Mouse (Mus musculus) hindbrain, embryonic 14.5 days (tissue): ENCODE measurements around the gene Slc36a4. TPM values are rescaled to one million over a fixed set of nuclear protein-coding genes. Genes with fewer than 3 reads are reported as not detected.

Experiments
- ATAC-seq: fragments of 200-750 bp; cut with Nextera tagmentation; 2 replicates; pipeline ENCODE4 v1.8.0; 2017; ENCODE audit warnings: moderate number of reproducible peaks, mild to moderate bottlenecking, moderate TSS enrichment, moderate library complexity; ENCODE audit not compliant: low FRiP score
- DNase-seq: peaks from one replicate; pipeline ENCODE4 v3.0.0-alpha.2; 2015; ENCODE audit warnings: low spot score
- H3K27ac ChIP-seq: fragments of 300-500 bp; sonication (generic); 2 replicates; pipeline ENCODE4 v1.5.1; 2014; ENCODE audit warnings: mild to moderate bottlenecking, moderate library complexity
- H3K27me3 ChIP-seq: fragments of 300-500 bp; sonication (generic); 2 replicates; pipeline ENCODE4 v1.6.1; 2014; ENCODE audit warnings: mild to moderate bottlenecking, low read length, mixed read lengths; ENCODE audit not compliant: control insufficient read depth, insufficient read depth
- H3K36me3 ChIP-seq: fragments of 300-500 bp; sonication (generic); replicated peaks from 2 replicates; pipeline ENCODE4 v1.6.1; 2014; ENCODE audit not compliant: control insufficient read depth, insufficient read depth
- H3K4me1 ChIP-seq: fragments of 300-500 bp; sonication (generic); replicated peaks from 2 replicates; pipeline ENCODE4 v1.6.1; 2014; ENCODE audit warnings: antibody characterized with exemption, low read length, mixed read lengths; ENCODE audit not compliant: control insufficient read depth, insufficient read depth
- H3K4me2 ChIP-seq: fragments of 300-500 bp; sonication (generic); replicated peaks from 2 replicates; pipeline ENCODE4 v1.6.1; 2014; ENCODE audit warnings: mild to moderate bottlenecking, moderate library complexity
- H3K4me3 ChIP-seq: fragments of 300-500 bp; sonication (generic); replicated peaks from 2 replicates; pipeline ENCODE4 v1.5.1; 2014; ENCODE audit warnings: mild to moderate bottlenecking, low read length
- H3K9ac ChIP-seq: fragments of 300-500 bp; sonication (generic); 2 replicates; pipeline ENCODE4 v1.6.1; 2014
- H3K9me3 ChIP-seq: fragments of 300-500 bp; sonication (generic); 2 replicates; pipeline ENCODE4 v1.6.1; 2016; ENCODE audit warnings: low read length; ENCODE audit not compliant: control insufficient read depth
- WGBS: fragments of 180-500 bp; shearing (Covaris S2); extraction: QIAGEN DNeasy Blood & Tissue Kit; methylation state at CpG from one replicate; pipeline ENCODE4 v1.1.7; 2014; 5-methylcytosine and 5-hydroxymethylcytosine counted together
- polyA plus RNA-seq: library from polyadenylated mRNA; unstranded; fragments of >200 nt; fragmentation: Nextera tagmentation; extraction: Ambion mirVana; gene quantifications from 2 replicates; pipeline ENCODE4 v1.2.1, GENCODE M21; 2014

Slc36a4 gene
- polyA plus RNA-seq, 1 experiment from 2014 or later = 41.1 TPM

GRCm38 (mm10) chr9:15694989-15695388 is 14.5 kb upstream of the Slc36a4 start:
- Histone ChIP-seq H3K27me3 (no peaks in the 10 kb centered on the region), H3K27ac (no peak overlapping the region), H3K9me3 (no peaks in the 10 kb centered on the region), H3K4me3 (no peak overlapping the region), H3K36me3 (no peaks in the 10 kb centered on the region), H3K4me2 (no peak overlapping the region), H3K4me1 (no peaks in the 10 kb centered on the region), H3K9ac (no peak overlapping the region)
- DNase-seq (no peak), ATAC-seq (no peak)
- 57% methylated on average over 5 of the region's 5 CpGs for WGBS

GRCm38 (mm10) chr9:15705706-15706105 is 3.8 kb upstream of the Slc36a4 start:
- Histone ChIP-seq H3K9me3 (no peaks in the 10 kb centered on the region), H3K27ac (no peak overlapping the region), H3K27me3 (no peaks in the 10 kb centered on the region), H3K36me3 (no peaks in the 10 kb centered on the region), H3K9ac (no peak overlapping the region), H3K4me3 (no peak overlapping the region), H3K4me2 (no peak overlapping the region), H3K4me1 (peaks cover 9% of the 10 kb centered on the region; the same call in 1 of the 2 replicates)
- 83% methylated on average over 10 of the region's 10 CpGs for WGBS
- DNase-seq (no peak), ATAC-seq (no peak)

GRCm38 (mm10) chr9:15708979-15709598 is 449 bp upstream of the Slc36a4 start:
- H3K4me2 ChIP-seq = peak overlapping the region; percentile 79
- WGBS = 12% methylated on average over 14 of the region's 14 CpGs
- H3K9ac ChIP-seq = peak overlapping the region; percentile 87
- no peaks in the 10 kb centered on the region for H3K9me3 ChIP-seq
- peaks cover 26% of the 10 kb centered on the region for H3K4me1 ChIP-seq
- ATAC-seq (peak; percentile 71), DNase-seq (peak; percentile 33)
- peak overlapping the region; percentile 93 for H3K27ac ChIP-seq
- peak overlapping the region; percentile 79 for H3K4me3 ChIP-seq
- no peaks in the 10 kb centered on the region for H3K36me3 ChIP-seq
- H3K27me3 ChIP-seq = no peaks in the 10 kb centered on the region

DNA sequence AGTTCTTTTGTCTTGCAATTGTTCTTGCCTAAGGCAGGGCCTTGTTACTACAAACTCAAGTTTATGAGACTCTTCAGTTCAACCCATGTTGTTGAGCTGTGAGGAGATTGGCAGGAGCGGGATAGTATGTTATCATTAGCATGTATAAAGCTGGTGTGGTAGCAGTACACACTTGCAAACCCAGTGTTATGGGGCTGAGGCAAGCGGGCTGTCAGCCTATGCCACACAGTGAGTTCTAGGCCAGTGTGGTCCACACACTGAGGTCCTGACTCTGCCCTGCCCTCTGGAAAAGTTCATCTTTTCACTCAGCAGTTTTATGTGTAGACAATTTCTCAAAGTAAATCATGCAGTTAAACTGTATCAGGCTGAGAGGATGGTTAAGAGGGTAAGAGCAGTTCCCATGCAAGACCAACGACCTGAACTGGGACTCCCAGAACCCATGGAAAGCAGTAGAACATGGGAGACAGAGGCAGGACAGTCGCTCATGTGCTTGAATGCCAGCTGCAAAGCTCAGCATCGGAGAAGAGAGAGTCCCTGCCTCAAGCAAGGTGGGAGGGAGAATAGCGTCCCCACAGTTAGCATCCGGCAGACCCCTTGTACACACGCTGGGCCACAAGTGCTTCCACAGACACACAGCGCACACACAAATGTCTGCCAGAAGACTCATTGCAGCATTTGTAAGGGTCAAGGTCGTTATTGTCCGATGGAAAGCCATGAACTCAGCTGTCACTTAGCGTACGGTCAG is 1.5 kb downstream of the Slc36a4 start:
- no peak for ATAC-seq
- 89% methylated on average over 13 of the region's 13 CpGs for WGBS

GRCm38 (mm10) chr9:15711676-15712075 is 2.1 kb downstream of the Slc36a4 start:
- Histone ChIP-seq H3K4me3 (no peak overlapping the region), H3K4me1 (peaks cover 26% of the 10 kb centered on the region), H3K9me3 (no peaks in the 10 kb centered on the region), H3K4me2 (peak overlapping the region; percentile 7; the same call in 1 of the 2 replicates), H3K27me3 (no peaks in the 10 kb centered on the region), H3K36me3 (no peaks in the 10 kb centered on the region), H3K27ac (no peak overlapping the region), H3K9ac (no peak overlapping the region)
- 91% methylated on average over 7 of the region's 7 CpGs for whole genome bisulfite sequencing
- ATAC-seq (no peak), DNase-seq (no peak)

More for the DNA sequence above, 1.5 kb downstream of the Slc36a4 start:
- DNase-seq = no peak
- Histone ChIP-seq H3K4me2 (peak overlapping the region; percentile 79), H3K9me3 (no peaks in the 10 kb centered on the region), H3K4me1 (peaks cover 26% of the 10 kb centered on the region), H3K4me3 (peak overlapping the region; percentile 79; the same call in 1 of the 2 replicates), H3K27me3 (no peaks in the 10 kb centered on the region), H3K36me3 (no peaks in the 10 kb centered on the region), H3K27ac (no peak overlapping the region), H3K9ac (no peak overlapping the region; the same call in 1 of the 2 replicates)

DNA sequence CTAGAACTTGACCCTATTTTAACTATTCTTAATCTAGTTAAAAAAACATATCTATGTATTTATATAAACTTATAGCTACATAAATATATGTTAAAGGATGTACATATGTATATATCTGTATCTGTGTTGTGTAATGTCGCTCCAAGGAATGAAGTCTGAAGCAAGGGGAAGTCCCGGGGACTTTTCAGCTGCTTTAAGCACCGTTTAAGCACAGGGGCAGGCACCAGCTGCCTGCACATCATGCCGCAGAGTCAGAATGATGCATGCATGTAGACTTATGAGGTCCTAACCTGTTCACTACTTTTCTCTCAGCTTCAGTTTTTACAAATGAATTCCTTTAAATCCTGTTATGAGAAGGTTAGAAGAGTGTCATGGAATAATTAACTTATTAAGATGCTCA is 5.3 kb downstream of the Slc36a4 start:
- H3K9me3 ChIP-seq = no peaks in the 10 kb centered on the region
- H3K27ac ChIP-seq = no peak overlapping the region
- H3K27me3 ChIP-seq = no peaks in the 10 kb centered on the region
- WGBS = 94% methylated on average over 4 of the region's 4 CpGs
- H3K36me3 ChIP-seq = no peaks in the 10 kb centered on the region; the same call in 1 of the 2 replicates
- H3K4me1 ChIP-seq = peaks cover 23% of the 10 kb centered on the region
- no peak overlapping the region for H3K4me2 ChIP-seq
- DNase-seq (no peak), ATAC-seq (no peak)
- H3K9ac ChIP-seq = no peak overlapping the region
- no peak overlapping the region for H3K4me3 ChIP-seq

DNA sequence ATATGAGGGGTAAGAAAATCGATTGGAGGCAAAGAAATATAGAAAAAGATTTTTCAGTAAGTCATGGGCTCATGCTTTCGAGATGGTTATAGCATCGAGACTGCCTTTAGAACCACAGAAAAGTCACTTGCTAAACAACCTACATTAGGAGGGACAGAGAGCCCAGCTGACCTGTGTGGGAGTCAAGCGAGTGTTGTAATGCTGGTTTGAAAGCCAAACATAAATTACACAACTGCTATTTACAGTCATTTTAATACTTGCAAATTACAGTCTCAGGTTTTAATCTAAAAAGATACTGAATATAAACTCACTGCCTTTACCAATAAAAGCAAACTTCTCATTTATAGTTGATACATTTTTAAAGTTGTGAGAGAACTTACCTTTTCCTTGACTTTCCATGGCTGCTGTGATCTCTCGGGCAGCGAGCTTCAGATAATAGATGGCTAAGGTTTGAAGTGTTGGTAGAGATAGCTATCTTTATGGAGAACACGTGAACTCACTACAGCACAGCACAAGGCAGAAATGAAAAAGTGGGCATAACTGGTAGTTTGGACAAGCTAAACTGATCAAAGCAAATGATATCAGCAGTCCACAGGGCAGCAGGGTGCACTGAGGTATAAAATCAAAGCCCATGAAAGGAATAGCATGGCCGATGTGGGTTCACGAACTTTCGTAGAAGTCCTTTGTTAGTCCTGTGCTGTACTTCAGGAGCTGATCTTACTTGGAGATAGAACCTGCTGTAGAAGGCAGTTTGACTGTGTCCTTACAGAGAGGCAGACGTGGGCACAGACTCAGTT is 5.9 kb downstream of the Slc36a4 start:
- no peak overlapping the region for H3K9ac ChIP-seq
- H3K4me2 ChIP-seq = no peak overlapping the region
- H3K4me3 ChIP-seq = no peak overlapping the region
- H3K9me3 ChIP-seq = no peaks in the 10 kb centered on the region
- H3K27me3 ChIP-seq = no peaks in the 10 kb centered on the region
- peaks cover 21% of the 10 kb centered on the region for H3K4me1 ChIP-seq
- no peaks in the 10 kb centered on the region; the same call in 1 of the 2 replicates for H3K36me3 ChIP-seq
- DNase-seq (no peak), ATAC-seq (no peak)
- H3K27ac ChIP-seq = no peak overlapping the region
- WGBS = 84% methylated on average over 11 of the region's 11 CpGs

GRCm38 (mm10) chr9:15717363-15717762 is 7.8 kb downstream of the Slc36a4 start:
- H3K4me2 ChIP-seq = no peak overlapping the region
- no peak for DNase-seq
- no peak overlapping the region for H3K27ac ChIP-seq
- H3K36me3 ChIP-seq = peaks cover 6% of the 10 kb centered on the region
- peaks cover 13% of the 10 kb centered on the region for H3K4me1 ChIP-seq
- no peaks in the 10 kb centered on the region for H3K9me3 ChIP-seq
- 95% methylated on average over 4 of the region's 4 CpGs for WGBS
- H3K4me3 ChIP-seq = no peak overlapping the region
- no peak overlapping the region for H3K9ac ChIP-seq
- no peak for ATAC-seq
- no peaks in the 10 kb centered on the region for H3K27me3 ChIP-seq

DNA sequence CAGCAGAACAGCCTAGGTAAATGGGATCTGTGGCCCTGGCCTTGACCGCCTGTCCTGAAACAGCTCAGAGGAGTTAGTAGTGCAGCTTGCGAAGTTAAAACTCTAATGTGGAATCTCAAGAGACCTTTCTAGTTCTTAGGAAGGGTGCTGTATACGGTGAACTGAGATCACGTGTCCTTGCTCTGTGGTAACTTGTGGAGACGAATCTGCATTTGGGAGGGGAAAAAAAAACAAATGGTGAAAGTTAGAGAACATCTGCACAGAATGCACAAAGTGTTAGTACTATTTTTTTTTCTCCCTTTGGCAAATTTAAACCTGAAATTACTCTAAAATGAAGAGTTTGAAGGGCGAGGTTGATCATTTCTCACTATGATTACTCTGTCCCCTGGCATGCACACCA is 8.8 kb downstream of the Slc36a4 start:
- H3K27ac ChIP-seq = no peak overlapping the region
- WGBS = 87% methylated on average over 6 of the region's 6 CpGs
- no peak overlapping the region for H3K4me3 ChIP-seq
- peaks cover 12% of the 10 kb centered on the region; the same call in 1 of the 2 replicates for H3K4me1 ChIP-seq
- DNase-seq (no peak), ATAC-seq (no peak)
- H3K36me3 ChIP-seq = peaks cover 16% of the 10 kb centered on the region
- H3K4me2 ChIP-seq = no peak overlapping the region
- H3K27me3 ChIP-seq = no peaks in the 10 kb centered on the region
- H3K9ac ChIP-seq = no peak overlapping the region
- no peaks in the 10 kb centered on the region for H3K9me3 ChIP-seq
